Mouse (Mus musculus): ENCODE results near the gene Gm7029. TPM values are rescaled to one million over a fixed set of nuclear protein-coding genes. Genes with fewer than 3 reads are reported as not detected.
"Not testable (repeated sequence)": the region's sequence is repeated elsewhere in the genome, so short reads cannot be mapped to it uniquely, and the experiment has no call there.

Gm7029 gene
- polyA plus RNA-seq, 1 experiment = not detected

DNA sequence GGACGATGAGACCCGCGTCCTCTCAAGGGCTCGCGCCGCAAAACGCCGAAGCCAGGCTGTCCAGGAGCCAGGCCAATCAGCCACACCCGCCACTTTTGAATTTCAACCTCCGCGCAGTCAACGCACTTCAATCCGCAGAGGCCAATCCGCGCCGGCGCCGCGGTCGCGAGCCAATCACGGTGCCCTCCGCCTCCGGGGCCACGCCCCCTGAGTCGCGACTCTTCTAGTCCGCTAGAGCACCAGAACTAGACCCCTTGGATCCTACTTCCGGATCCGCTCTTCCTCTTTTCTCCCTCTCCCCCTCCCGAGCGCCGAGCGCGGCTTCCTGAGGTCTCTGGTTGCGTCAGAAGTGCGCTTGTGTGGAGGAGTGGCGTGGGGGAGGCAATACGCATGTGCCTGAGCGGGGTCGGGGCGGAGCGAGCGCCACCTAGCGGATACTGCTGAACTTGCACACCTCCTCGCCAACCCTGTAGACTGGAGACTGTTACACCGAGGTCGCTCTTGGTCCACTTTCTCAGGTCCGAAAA lies 17.0 kb downstream of the Gm7029 start, which contains the start of gene Kifc1:
Gene Kifc1, minus strand, starts transcription at position 129 of the 527 bp plus-strand sequence.
- DNase-seq (ENCODE audit: low read depth, low spot score) = peak; percentile 94
- under 1% methylated on average over 49 of the region's 49 CpGs for WGBS

DNA sequence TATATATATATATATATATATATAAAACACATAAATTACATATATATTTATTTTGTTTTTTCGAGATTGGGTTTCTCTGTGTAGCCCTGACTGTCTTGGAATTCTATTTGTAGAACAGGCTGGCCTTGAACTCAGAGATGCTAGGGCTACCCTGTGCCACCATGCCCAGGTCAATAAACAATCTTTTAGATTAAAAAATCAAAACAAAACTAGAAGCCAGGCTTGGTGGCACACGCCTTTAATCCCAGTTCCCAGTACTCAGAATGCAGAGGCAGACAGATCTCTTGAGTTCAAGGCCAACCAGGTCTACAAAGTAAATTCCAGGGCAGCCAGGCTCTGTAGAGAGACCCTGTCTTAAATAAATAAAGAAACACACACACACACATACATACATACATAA lies 17.7 kb downstream of the Gm7029 start:
- 42% methylated on average over 2 of the region's 2 CpGs for WGBS
- no peak for DNase-seq (ENCODE audit: low read depth, low spot score)

DNA sequence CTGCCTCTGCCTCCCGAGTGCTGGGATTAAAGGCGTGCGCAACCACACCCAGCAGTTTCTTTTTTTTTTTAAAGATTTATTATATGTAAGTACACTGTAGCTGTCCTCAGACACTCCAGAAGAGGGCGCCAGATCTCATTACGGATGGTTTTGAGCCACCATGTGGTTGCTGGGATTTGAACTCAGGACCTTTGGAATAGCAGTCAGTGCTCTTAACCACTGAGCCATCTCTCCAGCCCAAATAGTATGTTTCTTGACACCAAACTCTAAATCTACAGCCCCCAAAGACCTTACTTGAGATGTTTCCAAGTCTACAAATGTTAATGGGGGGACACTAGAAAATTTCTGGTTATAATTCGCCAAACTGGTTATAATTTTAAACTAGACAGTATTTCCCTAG lies 18.3 kb downstream of the Gm7029 start:
- 53% methylated on average over 6 of the region's 6 CpGs for WGBS
- DNase-seq (ENCODE audit: low read depth, low spot score) = not testable (repeated sequence)

DNA sequence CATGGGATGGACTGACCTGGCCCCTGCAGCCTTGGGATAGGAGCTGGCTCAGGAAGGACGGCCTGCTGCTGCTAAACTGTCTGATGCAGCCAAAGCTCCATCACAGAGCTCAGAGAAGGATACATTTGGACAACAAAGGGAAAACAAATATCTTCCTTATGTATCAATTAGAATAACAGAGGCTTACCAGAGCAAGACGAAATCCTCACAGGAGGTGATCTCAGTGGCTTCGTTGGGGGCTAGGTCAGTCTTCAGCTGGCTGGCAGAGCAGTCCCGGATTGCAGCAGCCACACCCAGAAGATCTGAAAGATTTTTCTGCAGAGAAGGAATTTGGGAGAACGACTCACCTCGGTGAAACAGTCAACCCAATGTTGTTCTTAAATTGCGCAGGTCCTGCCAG lies 18.8 kb downstream of the Gm7029 start:
- DNase-seq (ENCODE audit: low read depth, low spot score) = no peak
- 28% methylated on average over 7 of the region's 7 CpGs for WGBS

DNA sequence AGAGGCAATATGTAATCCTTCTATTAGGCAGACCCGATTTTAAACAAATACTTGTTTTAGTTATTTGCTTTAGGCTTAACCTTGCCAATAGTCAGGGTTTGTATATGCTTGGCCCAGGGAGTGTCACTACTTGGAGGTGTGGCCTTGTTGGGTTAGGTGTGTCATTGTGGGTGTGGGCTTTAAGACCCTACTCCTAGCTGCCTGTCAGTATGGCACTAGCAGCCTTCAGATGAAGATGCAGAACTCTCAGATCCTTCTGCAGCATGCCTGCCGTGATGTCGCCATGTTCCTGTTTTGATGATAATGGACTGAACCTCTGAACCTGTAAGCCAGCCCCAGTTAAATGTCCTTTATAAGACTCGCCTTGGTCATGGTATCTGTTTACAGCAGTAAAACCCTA lies 19.4 kb downstream of the Gm7029 start:
- not testable (repeated sequence) for DNase-seq (ENCODE audit: low read depth, low spot score)
- 63% methylated on average over 4 of the region's 4 CpGs for WGBS

DNA sequence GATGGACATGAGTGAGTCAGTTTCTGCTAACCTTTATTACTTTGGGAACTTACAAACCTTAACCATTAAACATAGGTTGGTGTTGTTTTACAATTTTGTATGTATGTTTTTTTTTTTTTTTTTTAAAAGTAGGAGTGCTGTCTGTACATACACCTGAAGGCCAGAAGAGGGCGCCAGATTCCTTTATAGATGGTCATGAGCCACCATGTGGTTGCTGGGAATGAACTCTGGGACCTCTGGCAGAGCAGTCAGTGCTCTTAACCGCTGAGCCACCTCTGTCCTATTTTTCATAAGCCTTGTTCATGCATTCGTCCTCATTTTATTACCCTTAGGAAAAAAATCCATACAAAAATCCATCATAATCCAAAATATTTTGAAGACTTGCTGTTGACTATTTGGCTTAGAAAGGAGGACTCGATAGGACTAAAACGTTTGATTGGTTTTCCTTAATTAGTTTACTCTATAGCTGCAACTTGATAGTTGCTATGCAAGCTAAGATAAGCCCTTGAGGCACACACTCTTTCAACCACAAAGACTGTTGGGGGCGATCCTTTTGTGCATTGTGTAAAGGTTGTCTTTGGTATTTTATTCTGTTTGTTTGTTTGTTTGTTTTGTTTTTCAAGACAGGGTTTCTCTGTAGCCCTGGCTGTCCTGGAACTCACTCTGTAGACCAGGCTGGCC lies 23.6 kb downstream of the Gm7029 start:
- 32% methylated on average over 6 of the region's 6 CpGs for WGBS

DNA sequence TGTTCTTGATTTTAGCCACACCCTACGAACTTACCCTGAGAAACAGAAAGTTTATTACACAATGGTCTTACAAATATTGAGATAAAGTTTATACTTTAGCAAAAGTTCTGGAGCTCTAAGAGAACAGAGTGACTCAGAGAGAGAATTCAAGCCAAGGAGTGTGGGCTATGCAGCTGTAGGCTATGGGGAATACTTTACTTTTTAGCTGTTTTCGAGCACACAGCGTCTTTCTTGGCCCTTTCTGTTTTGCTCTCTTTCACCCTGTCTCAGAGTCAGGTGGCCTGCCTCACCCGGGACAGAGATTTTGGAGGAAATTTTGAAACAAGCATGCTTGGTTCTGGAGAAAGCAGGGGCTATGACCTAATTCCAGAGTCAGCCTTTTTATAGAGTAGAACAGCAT lies 24.6 kb downstream of the Gm7029 start:
- not testable (repeated sequence) for DNase-seq (ENCODE audit: low read depth, low spot score)
- 61% methylated on average over 4 of the region's 4 CpGs for WGBS

More for the DNA sequence above, 23.6 kb downstream of the Gm7029 start:
- DNase-seq (ENCODE audit: low read depth, low spot score) = peak; percentile 55

DNA sequence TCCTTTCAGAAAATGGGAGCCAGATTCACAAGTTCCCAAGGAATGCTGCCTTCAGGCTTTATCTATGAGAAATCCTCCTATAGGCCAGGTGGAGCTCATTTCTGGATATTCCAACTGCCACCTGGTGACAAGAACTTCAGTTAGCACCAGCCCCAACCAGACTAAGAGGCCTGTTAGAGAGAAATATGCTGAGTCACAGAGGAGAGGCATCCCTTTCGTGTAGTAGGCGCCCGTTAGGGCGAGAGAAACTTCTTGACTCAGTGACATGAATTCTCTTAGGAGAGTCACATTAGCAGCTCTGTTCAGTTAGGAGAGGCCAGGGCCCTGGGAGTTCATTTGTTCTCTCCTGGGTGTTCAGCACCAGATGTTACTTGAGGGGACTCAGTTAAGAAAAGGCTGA lies 26.0 kb downstream of the Gm7029 start:
- no peak for DNase-seq (ENCODE audit: low read depth, low spot score)
- WGBS = 61% methylated on average over 4 of the region's 4 CpGs

DNA sequence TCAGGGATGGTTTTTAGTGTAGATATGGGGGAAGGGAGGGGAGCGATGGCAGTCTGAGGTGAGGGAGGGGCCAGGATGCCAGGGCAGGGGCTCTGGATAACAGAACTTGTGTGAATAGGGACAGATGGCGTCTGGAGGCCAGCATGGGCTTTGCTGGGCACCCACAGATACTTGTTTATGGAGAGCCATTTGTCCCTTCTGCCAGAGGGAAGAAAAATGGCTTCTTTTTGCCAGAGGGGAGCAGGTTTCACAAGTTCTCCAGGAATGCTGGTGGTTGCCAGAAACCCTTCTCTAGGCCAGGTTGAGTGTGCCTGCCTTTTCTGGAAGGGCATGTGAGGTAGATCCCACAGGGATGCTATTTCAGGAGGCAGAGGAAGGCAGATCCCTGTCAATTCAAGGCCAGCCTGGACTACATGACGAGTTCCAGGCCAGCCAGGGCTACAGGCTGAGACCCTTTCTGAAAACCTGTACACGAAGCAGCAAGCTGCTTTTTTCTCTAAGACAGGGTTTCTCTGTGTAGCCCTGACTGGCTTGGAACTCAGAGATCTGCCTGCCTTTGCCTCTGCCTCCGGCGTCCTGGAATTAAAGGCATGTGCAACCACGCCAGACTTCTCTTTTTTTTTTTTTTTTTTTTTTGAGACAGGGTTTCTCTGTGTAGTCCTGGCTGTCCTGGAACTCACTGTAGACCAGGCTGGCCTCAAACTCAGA lies 26.8 kb downstream of the Gm7029 start:
- DNase-seq (ENCODE audit: low read depth, low spot score) = no peak
- WGBS = 77% methylated on average over 7 of the region's 7 CpGs

DNA sequence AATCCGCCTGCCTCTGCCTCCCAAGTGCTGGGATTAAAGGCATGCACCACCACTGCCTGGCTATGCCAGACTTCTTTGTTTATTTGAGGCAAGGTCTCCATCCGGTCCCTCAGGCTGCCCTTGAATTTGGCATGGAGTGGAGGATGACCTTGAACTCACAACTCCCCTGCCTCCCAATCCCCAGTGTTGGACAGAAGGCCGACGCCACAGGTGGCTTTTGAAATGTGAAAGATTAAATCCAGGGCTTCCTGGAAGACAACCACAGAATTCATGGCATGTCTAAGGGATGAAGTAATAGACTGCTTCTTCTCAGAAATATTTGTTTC lies 27.3 kb downstream of the Gm7029 start:
- 77% methylated on average over 4 of the region's 4 CpGs for WGBS
- DNase-seq (ENCODE audit: low read depth, low spot score) = no peak

DNA sequence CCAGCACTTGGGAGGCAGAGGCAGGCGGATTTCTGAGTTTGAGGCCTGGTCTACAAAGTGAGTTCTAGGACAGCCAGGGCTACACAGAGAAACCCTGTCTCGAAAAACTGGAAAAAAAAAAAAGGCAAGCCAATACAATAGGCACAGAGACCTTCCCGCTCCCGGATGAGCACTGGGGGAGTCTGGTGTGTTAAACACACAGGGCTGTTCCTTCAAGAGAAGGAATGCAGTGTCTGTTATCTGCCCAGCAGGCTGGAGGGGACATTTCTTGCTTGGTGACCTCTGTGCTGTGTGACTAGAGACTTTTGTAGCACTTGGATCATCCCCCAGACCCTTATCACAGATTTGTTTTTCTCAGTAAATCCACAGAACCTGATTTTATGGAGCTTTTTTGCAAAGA lies 28.0 kb downstream of the Gm7029 start:
- WGBS = 71% methylated on average over 3 of the region's 4 CpGs
- DNase-seq (ENCODE audit: low read depth, low spot score) = no peak

DNA sequence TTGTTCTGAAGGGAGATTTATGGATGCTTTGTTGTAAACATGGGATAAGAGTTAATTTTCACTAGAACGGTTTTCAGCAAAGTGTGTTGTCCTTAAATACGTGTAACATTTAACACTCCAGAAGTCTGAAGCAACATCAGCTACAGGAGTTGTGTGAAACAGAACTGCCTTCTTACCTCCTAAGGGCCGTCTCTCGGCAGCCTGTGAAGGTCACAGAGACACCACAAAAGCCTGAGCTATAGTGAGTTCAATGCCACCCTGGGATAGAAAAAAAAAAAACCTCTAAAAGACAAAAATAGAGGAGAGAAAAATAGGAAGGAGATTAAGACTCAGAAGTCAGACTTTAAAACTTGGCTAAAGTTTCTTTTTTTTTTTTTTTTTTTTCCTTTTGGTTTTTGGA lies 28.4 kb downstream of the Gm7029 start:
- no peak for DNase-seq (ENCODE audit: low read depth, low spot score)
- WGBS = 28% methylated on average over 4 of the region's 4 CpGs

DNA sequence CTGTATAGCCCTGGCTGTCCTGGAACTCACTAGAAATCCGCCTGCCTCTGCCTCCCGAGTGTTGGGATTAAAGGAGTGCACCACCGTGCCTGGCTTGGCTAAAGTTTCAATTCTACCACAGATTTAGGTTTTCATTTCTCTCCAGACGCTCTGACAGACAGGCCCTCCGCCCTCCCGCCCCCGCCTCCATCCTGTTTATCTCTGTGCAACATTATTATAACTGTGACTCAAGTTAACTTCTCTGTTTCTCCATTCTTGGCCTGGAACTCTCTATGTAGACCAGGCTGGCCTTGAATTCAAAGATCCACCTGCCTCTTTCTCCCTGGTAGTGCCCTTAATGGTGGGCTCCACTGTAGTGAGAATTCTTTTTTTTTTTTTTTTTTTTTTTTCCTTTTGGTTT lies 28.9 kb downstream of the Gm7029 start:
- 79% methylated on average over 7 of the region's 7 CpGs for WGBS
- no peak for DNase-seq (ENCODE audit: low read depth, low spot score)

DNA sequence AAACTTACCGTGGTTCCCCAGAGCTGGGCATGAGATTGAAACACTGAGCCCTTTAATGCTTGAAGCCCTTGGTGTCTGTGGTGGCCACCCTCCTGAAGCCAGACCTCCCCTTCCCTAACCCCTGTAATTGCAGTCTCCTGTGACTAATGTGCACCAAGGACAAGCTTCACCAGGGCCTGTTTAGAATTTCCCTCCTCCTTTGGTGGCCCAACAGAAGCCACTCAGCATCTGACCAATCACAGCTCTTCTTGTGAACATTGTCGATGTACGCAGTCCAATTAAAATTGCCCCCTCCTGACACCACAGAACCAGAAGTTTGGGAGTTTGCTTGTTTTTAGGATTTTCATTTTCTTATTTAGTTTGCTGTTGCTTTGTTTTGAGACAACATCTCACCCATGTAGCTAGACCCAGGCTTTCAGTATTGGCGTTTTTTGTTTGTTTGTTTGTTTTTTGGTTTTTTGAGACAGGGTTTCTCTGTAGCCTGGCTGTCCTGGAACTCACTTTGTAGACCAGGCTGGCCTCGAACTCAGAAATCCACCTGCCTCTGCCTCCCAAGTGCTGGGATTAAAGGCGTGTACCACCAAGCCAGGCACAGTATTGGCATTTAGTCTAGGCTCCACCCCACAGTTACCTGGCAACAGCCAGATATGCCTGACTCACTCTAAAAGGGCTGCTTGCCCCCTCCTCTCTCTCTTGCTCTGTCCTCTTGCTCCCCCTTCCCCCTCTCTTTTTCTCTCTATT lies 30.4 kb downstream of the Gm7029 start:
- DNase-seq (ENCODE audit: low read depth, low spot score) = not testable (repeated sequence)
- 71% methylated on average over 6 of the region's 6 CpGs for WGBS

DNA sequence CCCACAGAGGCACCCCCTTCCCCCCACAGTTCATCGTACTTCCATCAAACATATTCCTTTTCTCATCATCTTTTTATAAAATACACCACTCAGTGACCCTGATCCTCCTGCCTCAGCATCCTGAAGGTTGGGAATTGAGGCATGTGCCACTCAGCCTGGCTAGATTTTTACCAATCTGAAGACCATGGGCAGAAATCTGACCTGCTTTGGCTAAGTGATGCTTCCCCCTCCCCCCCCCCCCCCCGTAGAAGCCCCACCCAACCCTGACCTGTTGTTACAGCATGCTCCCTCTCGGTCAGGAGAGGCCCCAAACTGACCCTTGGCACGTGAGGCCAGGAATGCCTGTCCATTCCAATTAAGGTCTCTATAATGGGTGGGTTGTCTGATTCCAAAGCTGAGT lies 31.2 kb downstream of the Gm7029 start, which contains the start of gene Platr17:
Gene Platr17, plus strand, starts transcription at position 301 of the 400 bp plus-strand sequence.
- not testable (repeated sequence) for DNase-seq (ENCODE audit: low read depth, low spot score)
- WGBS = 30% methylated on average over 4 of the region's 4 CpGs

DNA sequence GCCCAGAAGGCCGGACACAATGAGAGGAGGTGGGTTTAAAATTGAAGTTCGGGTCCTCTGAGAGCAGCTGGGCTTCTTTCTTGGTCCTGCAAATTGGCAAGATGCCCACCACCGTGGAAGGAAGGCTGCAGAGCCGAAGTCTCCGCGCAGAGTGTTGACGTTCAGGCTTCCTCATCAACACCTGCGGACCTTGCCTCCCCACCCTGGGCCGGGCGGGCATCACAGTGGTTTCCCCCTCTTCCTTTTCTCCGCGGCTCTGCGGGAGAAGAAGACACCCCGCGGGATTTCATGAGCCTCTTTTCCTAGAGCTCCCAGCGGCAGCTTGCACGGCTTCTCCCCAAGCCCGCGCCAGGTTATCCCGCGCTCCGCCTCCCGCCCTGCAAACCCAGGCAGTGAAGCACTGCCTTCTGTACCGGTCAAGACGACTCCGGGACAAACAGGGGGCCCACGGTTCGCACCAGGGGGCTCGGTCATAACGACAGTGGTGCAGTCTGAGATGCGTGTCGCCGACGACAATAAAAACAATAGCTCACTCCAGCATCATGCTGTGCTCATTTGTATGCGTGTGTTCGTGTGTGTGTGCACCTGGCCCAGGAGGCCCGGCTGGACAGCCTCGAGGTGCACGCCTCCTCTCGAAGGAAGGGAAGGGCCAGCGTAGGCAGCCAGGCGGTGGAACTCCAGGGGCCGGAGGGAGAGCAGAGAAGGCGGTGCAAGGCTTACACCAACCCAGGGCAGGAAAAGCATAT lies 34.9 kb downstream of the Gm7029 start:
- WGBS = under 1% methylated on average over 44 of the region's 44 CpGs
- DNase-seq (ENCODE audit: low read depth, low spot score) = no peak

DNA sequence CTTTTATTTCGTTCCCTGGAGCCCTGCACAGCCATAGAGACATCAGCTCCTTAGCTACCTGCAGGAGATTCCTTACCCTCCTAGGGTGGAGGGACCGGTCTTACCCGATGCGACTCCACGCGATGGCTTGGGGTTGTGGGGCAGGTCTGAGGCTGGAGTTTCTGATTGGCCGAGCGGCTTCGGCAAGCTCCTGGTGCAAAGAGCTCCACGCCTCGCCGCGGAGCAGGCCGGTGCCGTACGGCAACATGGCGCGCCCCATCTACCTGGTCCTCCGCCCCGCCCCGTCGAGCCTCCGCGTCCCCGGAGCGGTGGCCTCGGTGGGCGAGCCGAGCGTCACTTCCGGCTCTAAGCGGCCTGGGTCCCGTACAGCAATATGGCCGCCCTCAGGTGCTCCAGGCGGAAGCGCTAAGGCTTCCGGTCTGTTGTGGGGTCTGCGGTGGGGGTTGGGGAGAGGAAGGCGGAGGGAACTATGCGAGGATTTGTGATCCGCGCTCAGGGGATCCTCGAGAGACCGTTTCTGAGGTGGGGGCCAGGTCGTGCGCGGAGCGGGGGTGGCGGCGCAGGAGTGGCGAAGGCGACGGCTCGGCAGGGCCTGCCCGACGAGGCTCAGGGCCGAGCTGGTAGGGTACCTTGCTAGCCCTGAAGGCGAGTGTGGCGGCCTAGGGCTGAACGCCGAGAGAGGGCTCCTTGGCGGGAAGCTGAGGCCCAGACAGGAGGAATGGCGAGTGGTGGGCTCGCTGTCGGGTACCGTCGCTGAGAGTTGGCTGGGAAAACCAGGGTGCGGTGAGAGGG lies 35.6 kb downstream of the Gm7029 start, which contains the start of gene Daxx:
Gene Daxx, plus strand, starts transcription at position 338 of the 792 bp plus-strand sequence.
- 1% methylated on average over 68 of the region's 68 CpGs for WGBS
- DNase-seq (ENCODE audit: low read depth, low spot score) = peak; percentile 92

DNA sequence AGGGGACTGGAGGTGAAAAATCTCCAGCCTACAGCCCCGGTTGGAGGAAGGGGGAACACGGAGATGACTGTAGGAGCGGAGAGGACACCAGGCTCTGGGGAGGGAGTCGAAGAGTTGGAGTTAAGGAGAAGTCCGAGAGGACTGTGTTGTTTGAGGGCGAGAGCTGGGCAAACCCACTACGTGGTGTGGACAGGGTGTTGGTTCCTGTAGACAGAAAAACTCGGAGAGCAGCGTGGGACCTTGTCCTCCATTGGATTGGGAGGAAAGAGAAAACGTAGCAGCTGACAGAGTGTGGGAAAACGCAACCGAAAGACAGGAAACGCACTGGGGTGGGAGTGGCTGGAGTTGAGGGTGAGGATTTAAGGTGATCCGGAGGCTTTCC lies 36.2 kb downstream of the Gm7029 start:
- under 1% methylated on average over 14 of the region's 14 CpGs for WGBS
- DNase-seq (ENCODE audit: low read depth, low spot score) = no peak

Data from large intestine, adult 2 months (tissue).